Mouse (Mus musculus) cerebellum, postnatal 25 days (tissue): ENCODE data around the gene Luzp2.

ENCODE experiments used
- DNase-seq, 2 experiments: peaks; one replicate each; pipeline ENCODE4 v3.0.0; 2021; ENCODE audit warnings: mixed read lengths in 2 of 2

Gene Luzp2

DNA sequence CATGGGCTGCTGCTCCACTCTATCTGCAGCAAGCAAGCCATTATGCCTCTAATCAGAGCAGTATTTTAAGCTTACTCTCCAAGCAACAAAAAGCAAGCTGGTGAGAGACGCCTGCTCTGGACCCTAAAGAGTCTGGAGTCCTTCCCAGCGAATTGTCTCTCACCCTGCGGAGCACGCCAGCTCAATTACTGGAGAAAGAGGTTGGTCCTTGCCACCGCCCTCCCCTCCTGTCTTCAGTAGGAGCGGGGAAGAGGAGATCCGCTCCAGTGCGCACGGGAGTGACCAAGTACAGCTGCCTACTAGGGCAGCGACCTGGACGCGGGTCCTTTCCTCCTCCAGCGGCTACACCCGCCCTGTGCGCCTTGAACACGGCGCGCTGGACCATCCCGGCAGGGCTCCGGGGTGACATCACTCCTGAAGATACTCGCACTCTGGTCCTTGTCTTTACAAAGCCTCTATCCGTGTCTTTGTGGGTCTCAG is at the start of gene Luzp2:
TSS of gene Luzp2 (plus strand) at position 127 of the 480 bp plus-strand sequence.
- peak; percentile 44 to 49 for DNase-seq

DNA sequence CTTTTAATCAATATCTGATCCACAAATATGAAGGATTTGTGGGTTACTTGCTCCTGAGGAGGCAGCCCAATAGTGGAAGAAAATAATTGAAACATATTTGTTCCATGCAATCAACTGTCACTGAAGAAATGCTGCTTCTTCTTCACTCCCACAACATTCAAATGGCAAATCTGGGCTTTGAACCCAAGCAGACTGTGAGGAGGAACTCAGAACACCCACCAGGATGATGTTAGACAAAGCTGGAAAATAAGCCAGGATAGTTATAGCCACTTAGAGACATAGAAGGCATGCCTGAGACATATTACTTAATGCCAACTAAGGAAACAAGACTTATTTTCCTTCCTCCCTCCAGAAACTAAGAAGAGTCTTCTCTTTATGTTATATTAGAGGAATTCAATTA is 47.8 kb upstream of the Luzp2 start:
- DNase-seq = no peak

GRCm38 (mm10) chr7:54818606-54819005 is 16.7 kb upstream of the Luzp2 start:
- DNase-seq = no peak

DNA sequence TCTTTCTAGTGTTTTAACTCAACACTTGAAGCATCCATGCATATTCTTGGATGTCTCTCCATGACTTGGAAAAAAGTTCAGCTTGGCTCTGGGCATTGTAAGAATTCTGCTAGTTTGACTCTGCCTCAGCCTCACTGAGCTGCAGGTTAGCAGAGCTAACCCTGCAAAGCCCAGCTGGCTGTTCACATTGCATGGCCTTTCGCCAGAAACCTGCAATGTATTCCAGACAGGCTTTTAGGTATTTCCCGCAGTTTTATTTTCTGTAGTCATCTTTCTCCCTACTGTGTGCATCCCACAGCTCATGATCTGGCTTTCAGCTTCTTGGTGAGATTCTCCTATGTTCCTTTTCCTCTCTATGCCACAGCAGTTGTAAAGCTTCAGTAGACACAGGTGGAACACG is 6.5 kb upstream of the Luzp2 start:
- DNase-seq = peak in 1 of 2 experiments; percentile 6

- DNase-seq = peak in 1 of 2 experiments; percentile 43
Observed at GRCm38 (mm10) chr7:54835911-54836352, 634 bp downstream of the Luzp2 start.

- DNase-seq = peak; percentile 7 to 10
Observed at GRCm38 (mm10) chr7:54836437-54836836, 1.1 kb downstream of the Luzp2 start.

DNA sequence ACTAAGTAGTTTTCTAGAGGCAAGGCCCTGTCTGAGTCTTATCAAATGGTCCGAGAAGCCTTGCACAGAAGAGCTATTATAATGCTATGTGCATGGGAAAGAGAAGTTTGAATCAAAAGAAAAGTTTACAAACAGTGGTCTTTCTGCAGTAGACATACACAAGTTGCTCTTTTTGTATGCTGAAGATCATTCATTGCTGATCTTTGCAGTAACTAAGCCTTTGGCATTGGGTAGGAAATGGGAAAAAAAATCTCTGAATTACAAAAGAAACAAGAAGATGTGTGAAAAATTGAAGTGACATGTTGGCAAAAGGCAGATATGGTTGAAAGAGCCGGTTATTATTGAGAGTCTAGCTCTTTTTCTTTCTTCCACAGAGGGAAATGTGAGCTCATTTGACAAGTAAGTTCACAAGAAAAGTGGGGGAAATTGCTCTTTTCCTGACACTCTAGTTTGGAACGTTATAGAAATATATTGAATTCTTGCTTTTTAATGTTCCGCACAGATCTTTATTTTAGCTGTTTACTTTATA is 7.6 kb downstream of the Luzp2 start:
- DNase-seq = no peak

- no peak for DNase-seq
Observed at GRCm38 (mm10) chr7:54845875-54846691, 10.8 kb downstream of the Luzp2 start.

DNA sequence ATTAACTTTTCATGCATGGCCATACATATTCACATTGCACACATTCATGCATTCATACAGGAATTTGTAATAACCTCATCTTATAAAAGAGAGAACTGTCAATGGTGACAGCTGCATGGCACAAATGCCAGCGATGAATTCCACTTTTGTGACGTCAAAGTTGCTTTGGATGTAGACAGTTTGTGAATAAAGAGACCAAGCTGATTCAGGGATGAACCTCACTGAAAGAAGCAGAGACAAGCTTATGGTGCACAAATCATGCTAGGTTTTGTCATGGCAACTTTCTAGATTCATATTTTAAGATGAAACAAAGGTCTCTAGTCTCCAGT is 11.4 kb downstream of the Luzp2 start:
- DNase-seq = no peak

DNA sequence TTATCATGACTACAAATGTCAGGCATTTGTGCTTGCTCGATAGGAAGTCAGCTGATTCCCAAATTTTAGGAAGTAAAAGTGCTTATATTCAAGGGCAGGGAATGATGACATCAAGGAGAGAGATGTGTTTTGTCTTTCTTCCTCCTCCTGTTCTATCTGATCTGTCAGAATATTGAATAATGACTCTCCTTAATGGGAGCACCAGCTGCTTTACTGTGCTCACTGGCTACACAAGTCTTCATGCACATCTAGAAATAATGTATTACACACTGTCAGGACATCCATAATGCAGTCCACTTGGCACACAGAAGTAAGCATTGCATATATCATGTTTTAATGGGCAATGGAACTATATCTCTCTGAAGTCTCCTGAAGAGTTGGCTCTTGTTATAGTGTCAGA is 17.6 kb downstream of the Luzp2 start:
- DNase-seq = no peak

DNA sequence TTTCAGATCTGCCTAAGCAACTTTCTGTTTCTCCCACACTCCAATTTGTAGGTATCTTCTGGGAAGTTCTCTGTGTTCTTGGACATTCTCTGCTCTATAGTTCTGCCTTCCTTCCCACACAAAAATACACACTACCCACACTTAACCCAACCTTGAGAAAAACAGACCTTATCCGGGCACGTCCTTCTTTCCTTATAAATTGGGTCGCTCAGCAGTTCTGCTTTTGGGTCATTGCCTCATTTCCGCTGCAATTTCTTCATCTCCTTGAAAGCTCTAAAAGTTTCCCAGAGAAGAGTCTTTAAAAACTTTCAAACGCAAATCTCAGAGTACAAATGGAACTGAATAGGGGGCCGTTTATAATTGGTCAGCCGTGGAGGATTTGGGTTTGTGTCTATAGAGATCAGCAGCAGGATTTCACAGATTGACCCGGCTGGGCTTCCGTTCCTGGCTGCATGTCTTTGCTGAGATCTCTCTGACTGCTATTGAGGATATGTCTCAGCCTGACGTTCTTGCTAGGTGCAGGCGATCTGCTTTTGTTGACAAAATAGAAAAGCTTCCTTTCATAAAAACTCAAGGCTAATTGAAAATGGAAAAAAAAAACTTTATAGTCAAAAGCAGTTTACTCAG is 26.0 kb downstream of the Luzp2 start:
- DNase-seq = peak; percentile 7 to 9

GRCm38 (mm10) chr7:54878928-54879644 is 43.8 kb downstream of the Luzp2 start:
- no peak for DNase-seq

DNA sequence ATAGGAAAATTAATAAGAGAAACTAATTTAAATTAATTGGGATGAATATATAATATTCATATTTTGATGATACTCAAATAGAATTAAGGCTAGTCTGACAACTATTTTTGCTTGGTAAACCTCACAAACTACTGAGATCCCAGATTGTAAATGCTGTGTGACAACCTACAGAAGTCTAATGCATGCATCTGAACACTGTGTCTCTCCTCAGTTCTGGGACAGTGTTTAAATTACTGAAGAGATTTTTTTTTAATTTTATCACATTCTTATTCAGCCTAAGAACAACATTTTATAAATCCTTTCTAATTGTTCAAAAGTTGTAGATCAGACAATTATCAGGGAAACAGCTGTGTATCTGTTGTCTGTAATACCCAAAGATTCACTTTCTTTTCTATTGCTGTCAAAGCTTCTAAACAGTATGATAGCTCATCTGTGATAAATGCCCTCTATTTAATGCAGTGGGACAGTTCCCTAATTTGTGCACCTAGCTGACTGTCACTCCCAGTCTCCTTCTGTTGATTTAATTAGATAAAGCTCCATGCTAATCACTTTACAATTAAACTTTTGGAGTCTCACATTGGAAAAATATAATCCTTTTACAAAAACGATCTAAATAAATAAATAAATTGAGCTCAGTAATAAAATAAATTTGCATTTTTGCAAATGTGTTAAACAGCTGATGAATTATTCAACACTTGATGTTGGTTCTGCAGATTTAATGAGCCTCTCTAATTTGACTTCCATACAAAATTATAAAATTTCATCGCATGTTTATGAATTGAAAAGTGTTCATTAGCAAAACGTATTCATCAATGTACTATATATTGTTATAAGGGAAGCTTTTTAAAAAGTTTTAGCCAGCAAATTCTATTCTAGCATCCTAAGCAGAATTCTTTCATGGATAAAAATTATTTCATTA is 58.7 kb downstream of the Luzp2 start:
- no peak for DNase-seq

GRCm38 (mm10) chr7:54898589-54898988 is 63.3 kb downstream of the Luzp2 start:
- no peak for DNase-seq

GRCm38 (mm10) chr7:54909958-54910357 is 74.7 kb downstream of the Luzp2 start:
- peak in 1 of 2 experiments; percentile 31 for DNase-seq

- DNase-seq = no peak
Observed at GRCm38 (mm10) chr7:54914030-54914429, 78.7 kb downstream of the Luzp2 start.

GRCm38 (mm10) chr7:54921991-54922390 is 86.7 kb downstream of the Luzp2 start:
- DNase-seq = no peak

- DNase-seq = no peak
Observed at GRCm38 (mm10) chr7:54956759-54957158, 121.5 kb downstream of the Luzp2 start.

DNA sequence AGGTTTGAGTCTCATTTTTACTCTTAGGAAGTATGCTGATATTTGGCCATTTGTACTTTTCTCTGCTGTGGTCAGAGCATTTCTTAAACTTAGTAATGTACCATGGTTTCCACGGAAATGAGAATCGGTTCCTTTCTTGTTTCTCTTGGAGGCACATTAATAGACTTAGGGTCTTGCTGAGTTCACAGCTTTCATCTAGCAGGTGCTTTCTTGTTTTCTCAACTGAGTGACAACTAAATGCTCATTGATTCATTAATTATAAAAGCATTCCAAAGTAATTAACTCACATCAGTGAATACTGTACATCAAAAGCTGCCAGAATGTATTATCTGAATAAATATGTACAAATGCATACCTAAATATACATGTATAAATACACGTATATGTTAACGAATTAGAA is 127.4 kb downstream of the Luzp2 start:
- no peak for DNase-seq

GRCm38 (mm10) chr7:54977372-54977771 is 142.1 kb downstream of the Luzp2 start:
- DNase-seq = no peak

DNA sequence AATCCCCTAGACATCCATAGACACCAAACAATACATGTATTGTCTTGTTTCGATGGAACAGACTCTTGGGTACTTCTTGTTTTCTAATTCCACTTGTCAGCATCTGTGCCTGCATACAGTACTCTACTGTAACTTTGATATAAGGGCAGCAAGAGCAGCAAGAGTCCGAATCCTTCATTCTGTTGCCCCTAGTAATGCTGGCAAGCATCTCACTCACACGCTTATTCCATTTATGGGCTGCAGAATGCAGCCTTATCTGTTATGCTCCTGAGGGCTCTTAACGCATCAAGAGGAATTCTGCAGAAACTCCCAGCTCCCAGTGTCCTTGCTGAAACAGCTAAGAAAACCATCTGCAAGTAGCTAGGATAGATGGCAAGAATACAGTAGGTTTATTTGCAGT is 145.3 kb downstream of the Luzp2 start:
- DNase-seq = no peak

- DNase-seq = no peak
Observed at GRCm38 (mm10) chr7:55000397-55000796, 165.1 kb downstream of the Luzp2 start.
